ENCODE assay signal across 8 mouse cellular contexts in genomic region chrX:140544737-140545136, GRCm38 (mm10). TPM values are rescaled to one million over a fixed set of nuclear protein-coding genes. Genes with fewer than 3 reads are reported as not detected.
DNase-seq lines count a peak whose midpoint lies in the region; ATAC-seq and TF ChIP-seq lines count a peak whose summit lies in the region.

No protein-coding gene starts in this region.

- no peaks in the 10 kb centered on the region for H3K4me1 ChIP-seq in hindbrain, embryonic 11.5 days (replicated peaks; ENCODE audit: control insufficient read depth, insufficient read depth, low read length)
- peaks cover 6% of the 10 kb centered on the region; the same call in 1 of the 2 replicates for H3K4me1 ChIP-seq in hindbrain, embryonic 12.5 days
- peaks cover 0 to 4% of the 10 kb centered on the region in 2 experiments; a peak in 1 of 4 replicates for H3K4me1 ChIP-seq in ES-E14 (ENCODE audit: control insufficient read depth in 2 of 2, insufficient read depth in 2 of 2, low read length in 2 of 2, poor library complexity in 1 of 2)
- no peaks in the 10 kb centered on the region for H3K4me1 ChIP-seq in neural tube, embryonic 11.5 days (ENCODE audit: control insufficient read depth, insufficient read depth, low read length)

- WGBS in hindbrain, embryonic 11.5 days, result 38% methylated on average over 3 of the region's 3 CpGs
- 44% methylated on average over 3 of the region's 3 CpGs for WGBS in hindbrain, embryonic 12.5 days
- WGBS in neural tube, embryonic 11.5 days, result 43% methylated on average over 3 of the region's 3 CpGs

- no peak overlapping the region for H3K9ac ChIP-seq in hindbrain, embryonic 11.5 days (ENCODE audit: low read depth, low read length)
- H3K9ac ChIP-seq in hindbrain, embryonic 12.5 days, result no peak overlapping the region
- no peak overlapping the region for H3K9ac ChIP-seq in ES-E14 (ENCODE audit: insufficient read depth, low read depth, low read length, poor library complexity, severe bottlenecking)
- no peak overlapping the region for H3K9ac ChIP-seq in neural tube, embryonic 11.5 days (ENCODE audit: low read length)

- H3K27me3 ChIP-seq in hindbrain, embryonic 11.5 days (ENCODE audit: control insufficient read depth, insufficient read depth, low read length), result peaks cover 15% of the 10 kb centered on the region
- peaks cover 58% of the 10 kb centered on the region for H3K27me3 ChIP-seq in hindbrain, embryonic 12.5 days
- H3K27me3 ChIP-seq in neural tube, embryonic 11.5 days (ENCODE audit: control insufficient read depth, insufficient read depth, low read length), result peaks cover 18% of the 10 kb centered on the region; the same call in 1 of the 2 replicates

- no peak overlapping the region for H3K4me2 ChIP-seq in hindbrain, embryonic 11.5 days (replicated peaks; ENCODE audit: low read depth, low read length)
- no peak overlapping the region for H3K4me2 ChIP-seq in hindbrain, embryonic 12.5 days (replicated peaks)
- H3K4me2 ChIP-seq in neural tube, embryonic 11.5 days (ENCODE audit: low read depth), result no peak overlapping the region

- no peak overlapping the region for H3K4me3 ChIP-seq in hindbrain, embryonic 11.5 days (ENCODE audit: low read depth, low read length)
- no peak overlapping the region for H3K4me3 ChIP-seq in hindbrain, embryonic 12.5 days
- H3K4me3 ChIP-seq in ES-E14 (ENCODE audit: insufficient read depth in 1 of 2, low read depth in 1 of 2, low read length in 2 of 2, poor library complexity in 1 of 2, severe bottlenecking in 1 of 2), result no peak overlapping the region
- no peak overlapping the region for H3K4me3 ChIP-seq in neural tube, embryonic 11.5 days (ENCODE audit: low read depth, low read length)

- in situ Hi-C loops in ES-E14 (cut with MboI; ENCODE audit: low sequenced_read_pairs in 2 of 2, unreplicated experiment in 2 of 2), result no loop called here

- no peaks in the 10 kb centered on the region for H3K9me3 ChIP-seq in hindbrain, embryonic 11.5 days (ENCODE audit: control insufficient read depth, low read length)
- H3K9me3 ChIP-seq in hindbrain, embryonic 12.5 days (replicated peaks), result no peaks in the 10 kb centered on the region
- no peaks in the 10 kb centered on the region for H3K9me3 ChIP-seq in ES-E14 (ENCODE audit: control insufficient read depth, insufficient read depth, low read depth, low read length)
- H3K9me3 ChIP-seq in neural tube, embryonic 11.5 days (ENCODE audit: control insufficient read depth, low read length), result no peaks in the 10 kb centered on the region

- no peak for ATAC-seq in hindbrain, embryonic 11.5 days (ENCODE audit: low FRiP score)
- no peak for ATAC-seq in hindbrain, embryonic 12.5 days (ENCODE audit: low FRiP score)
- no peak for ATAC-seq in neural tube, embryonic 11.5 days (ENCODE audit: insufficient read depth, low FRiP score, low TSS enrichment)
- no peak for ATAC-seq in monocyte, adult 5-6 weeks (replicated peaks; ENCODE audit: insufficient number of reproducible peaks, low FRiP score, low TSS enrichment, poor library complexity, severe bottlenecking)

- H3K27ac ChIP-seq in hindbrain, embryonic 11.5 days (ENCODE audit: low read depth, low read length), result no peak overlapping the region
- H3K27ac ChIP-seq in hindbrain, embryonic 12.5 days, result no peak overlapping the region
- no peak overlapping the region for H3K27ac ChIP-seq in ES-E14 (ENCODE audit: insufficient read depth, low read depth, low read length, poor library complexity, severe bottlenecking)
- no peak overlapping the region for H3K27ac ChIP-seq in neural tube, embryonic 11.5 days (ENCODE audit: low read depth, low read length)

- DNase-seq in hindbrain, embryonic 11.5 days (ENCODE audit: low spot score), result peak; percentile 69
- peak; percentile 87 for DNase-seq in 3T3-L1 (ENCODE audit: low read depth, low spot score)
- DNase-seq in ES-E14 (ENCODE audit: low read depth, low spot score), result peak; percentile 49
- peak; percentile 79 to 83 for DNase-seq in cerebellum, postnatal 10 days
- DNase-seq in kidney, postnatal 36 days, result peak; percentile 65 to 83
- peak; percentile 50 for DNase-seq in neural tube, embryonic 11.5 days (ENCODE audit: low spot score)

- H3K36me3 ChIP-seq in hindbrain, embryonic 11.5 days (ENCODE audit: control insufficient read depth, insufficient read depth, low read length), result no peaks in the 10 kb centered on the region
- no peaks in the 10 kb centered on the region for H3K36me3 ChIP-seq in hindbrain, embryonic 12.5 days
- no peaks in the 10 kb centered on the region; the same call in 1 of the 2 replicates for H3K36me3 ChIP-seq in ES-E14 (ENCODE audit: control insufficient read depth, insufficient read depth, low read length, poor library complexity, severe bottlenecking)
- H3K36me3 ChIP-seq in neural tube, embryonic 11.5 days (ENCODE audit: control insufficient read depth, insufficient read depth, low read length), result no peaks in the 10 kb centered on the region

TF ChIP-seq in ES-E14, 5 proteins besides CTCF, POLR2A, EP300 and RAD21:
- TF ChIP-seq MAFK (IDR thresholded peaks at IDR 0.05; ENCODE audit: insufficient read depth, low read depth, low read length) (no peak), CHD2 (IDR thresholded peaks at IDR 0.05; ENCODE audit: low read depth, low read length) (no peak), ZNF384 (IDR thresholded peaks at IDR 0.05; ENCODE audit: low read depth, low read length) (no peak), HCFC1 (IDR thresholded peaks at IDR 0.05; ENCODE audit: borderline replicate concordance, insufficient read depth, low read length) (no peak), ZC3H11A (IDR thresholded peaks at IDR 0.05; ENCODE audit: borderline replicate concordance, low read depth, low read length) (no peak)
TF ChIP-seq in ES-E14: peak in this region for 0.

RNA-seq across cellular contexts. Expression of gene Tsc22d3, which starts 55.7 kb away (rescaled TPM):
- 147 and 151 TPM in 2 replicates for polyA plus RNA-seq in hindbrain, embryonic 11.5 days (2014; fragmentation: Nextera tagmentation; extraction: Ambion mirVana)
- polyA plus RNA-seq in hindbrain, embryonic 12.5 days (2016; fragmentation: Nextera tagmentation; extraction: Ambion mirVana), result 119 and 126 TPM in 2 replicates
- total RNA-seq in ES-E14 (2012; rRNA removed), result 2.5 and 3.5 TPM in 2 replicates
- 145 and 153 TPM in 2 replicates for polyA plus RNA-seq in neural tube, embryonic 11.5 days (2014; fragmentation: Nextera tagmentation; extraction: Ambion mirVana)
- 306 to 448 TPM (median 317 TPM) in 3 replicates for total RNA-seq in monocyte, adult 5-6 weeks (2017)
